Mouse (Mus musculus) midbrain, embryonic 14.5 days (tissue): Measurements from ENCODE around the gene Prkci. TPM values are rescaled to one million over a fixed set of nuclear protein-coding genes. Genes with fewer than 3 reads are reported as not detected.

ENCODE experiments used
- ATAC-seq: fragments of 200-750 bp; cut with Nextera tagmentation; 2 replicates; pipeline ENCODE4 v1.8.0; 2017; ENCODE audit warnings: moderate number of reproducible peaks, moderate library complexity; ENCODE audit not compliant: low FRiP score, low TSS enrichment
- DNase-seq: peaks from one replicate; pipeline ENCODE4 v3.0.0-alpha.2; 2015
- H3K27ac ChIP-seq: fragments of 300-500 bp; sonication (generic); replicated peaks from 2 replicates; pipeline ENCODE4 v1.5.1; 2014; ENCODE audit warnings: mild to moderate bottlenecking, low read depth, low read length, moderate library complexity
- H3K27me3 ChIP-seq: fragments of 300-500 bp; sonication (generic); 2 replicates; pipeline ENCODE4 v1.6.1; 2014; ENCODE audit warnings: low read length, control low read depth, mixed read lengths; ENCODE audit not compliant: control insufficient read depth, insufficient read depth
- H3K36me3 ChIP-seq: fragments of 300-500 bp; sonication (generic); 2 replicates; pipeline ENCODE4 v1.6.1; 2014; ENCODE audit warnings: low read length, control low read depth; ENCODE audit not compliant: control insufficient read depth, insufficient read depth
- H3K4me1 ChIP-seq: fragments of 300-500 bp; sonication (generic); 2 replicates; pipeline ENCODE4 v1.6.1; 2014; ENCODE audit warnings: mild to moderate bottlenecking, antibody characterized with exemption, low read length, control low read depth; ENCODE audit not compliant: control insufficient read depth, insufficient read depth
- H3K4me2 ChIP-seq: fragments of 300-500 bp; sonication (generic); 2 replicates; pipeline ENCODE4 v1.6.1; 2014; ENCODE audit warnings: mild to moderate bottlenecking, low read length, moderate library complexity
- H3K4me3 ChIP-seq: fragments of 300-500 bp; sonication (generic); replicated peaks from 2 replicates; pipeline ENCODE4 v1.5.1; 2014; ENCODE audit warnings: low read depth, low read length
- H3K9ac ChIP-seq: fragments of 300-500 bp; sonication (generic); replicated peaks from 2 replicates; pipeline ENCODE4 v1.6.1; 2014; ENCODE audit warnings: mild to moderate bottlenecking, low read length, moderate library complexity
- H3K9me3 ChIP-seq: fragments of 300-500 bp; sonication (generic); 2 replicates; pipeline ENCODE4 v1.6.1; 2016; ENCODE audit warnings: low read length, control low read depth, mixed read lengths; ENCODE audit not compliant: control insufficient read depth
- WGBS: fragments of 180-500 bp; shearing (Covaris S2); extraction: QIAGEN DNeasy Blood & Tissue Kit; methylation state at CpG from one replicate; pipeline ENCODE4 v1.1.7; 2014; 5-methylcytosine and 5-hydroxymethylcytosine counted together
- polyA plus RNA-seq: library from polyadenylated mRNA; unstranded; fragments of >200 nt; fragmentation: Nextera tagmentation; extraction: Ambion mirVana; gene quantifications from 2 replicates; pipeline ENCODE4 v1.2.1, GENCODE M21; 2014

Prkci gene
- polyA plus RNA-seq, 1 experiment from 2014 or later, result 34.4 TPM

DNA sequence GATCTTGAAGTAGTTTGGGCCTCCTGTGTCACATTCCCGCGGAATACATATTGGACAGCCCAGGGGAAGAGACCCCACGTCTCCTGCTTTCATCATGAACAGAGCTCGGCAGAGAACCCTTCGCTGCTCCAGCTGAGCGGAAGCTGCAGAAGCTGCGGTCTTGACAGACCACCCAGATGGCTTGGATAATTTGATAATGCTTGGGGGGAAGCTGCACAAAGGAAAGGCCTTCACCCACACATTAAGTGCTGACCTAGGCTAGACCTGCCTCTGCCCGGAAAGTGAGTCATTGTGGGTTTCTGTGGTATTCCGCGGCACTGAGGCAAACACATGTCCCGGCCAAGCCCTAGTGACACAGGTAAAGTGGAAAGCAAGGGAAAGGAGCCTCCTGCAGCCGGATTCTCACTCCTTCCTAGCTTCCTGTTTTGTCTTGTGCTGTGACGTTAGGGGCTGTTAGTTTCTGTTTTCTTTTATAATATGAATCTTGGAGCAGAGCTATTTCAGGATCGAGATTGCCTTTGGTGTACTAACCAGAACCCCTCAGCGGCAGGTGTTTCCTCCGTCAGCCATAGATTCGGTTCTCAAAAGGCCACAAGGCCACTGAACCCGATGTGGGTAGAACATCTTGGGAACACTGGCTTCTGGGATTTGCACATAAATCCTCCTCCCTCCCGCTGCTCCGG is 65.7 kb downstream of the Prkci start:
- no peak for DNase-seq
- no peaks in the 10 kb centered on the region for H3K4me1 ChIP-seq
- no peak overlapping the region for H3K9ac ChIP-seq
- no peak overlapping the region for H3K27ac ChIP-seq
- H3K4me2 ChIP-seq, result no peak overlapping the region
- no peak overlapping the region for H3K4me3 ChIP-seq
- no peaks in the 10 kb centered on the region for H3K9me3 ChIP-seq
- no peak for ATAC-seq
- H3K36me3 ChIP-seq, result no peaks in the 10 kb centered on the region
- no peaks in the 10 kb centered on the region for H3K27me3 ChIP-seq
- 79% methylated on average over 20 of the region's 20 CpGs for WGBS

DNA sequence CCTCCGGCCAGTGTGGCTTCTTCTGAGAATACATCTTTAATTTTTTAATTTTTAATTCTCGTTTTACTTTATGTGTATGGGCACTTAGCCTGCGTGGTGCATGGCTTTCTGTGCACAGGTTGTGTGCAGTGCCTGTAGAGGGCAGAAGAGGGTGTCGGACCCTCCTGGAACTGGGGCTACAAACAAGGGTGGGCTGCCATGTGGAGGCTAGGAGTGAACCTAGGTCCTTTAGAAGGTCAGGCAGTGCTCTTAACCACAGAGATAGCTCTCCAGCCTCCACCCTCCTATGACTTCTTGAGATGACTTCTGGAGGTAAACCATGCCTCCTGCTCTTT is 66.2 kb downstream of the Prkci start:
- no peak for ATAC-seq
- Histone ChIP-seq H3K4me1 (no peaks in the 10 kb centered on the region), H3K9ac (no peak overlapping the region), H3K4me3 (no peak overlapping the region), H3K27ac (no peak overlapping the region), H3K4me2 (no peak overlapping the region), H3K27me3 (no peaks in the 10 kb centered on the region), H3K9me3 (no peaks in the 10 kb centered on the region), H3K36me3 (no peaks in the 10 kb centered on the region)
- WGBS, result 79% methylated on average over 4 of the region's 4 CpGs
- DNase-seq, result no peak

- Histone ChIP-seq H3K9me3 (no peaks in the 10 kb centered on the region), H3K4me1 (no peaks in the 10 kb centered on the region), H3K36me3 (no peaks in the 10 kb centered on the region), H3K4me2 (no peak overlapping the region), H3K9ac (no peak overlapping the region), H3K4me3 (no peak overlapping the region), H3K27me3 (no peaks in the 10 kb centered on the region), H3K27ac (no peak overlapping the region)
- DNase-seq, result no peak
- WGBS, result 94% methylated on average over 7 of the region's 7 CpGs
- ATAC-seq, result no peak
These were observed 66.8 kb downstream of the Prkci start for GRCm38 (mm10) chr3:31062325-31062724.

GRCm38 (mm10) chr3:31068482-31068881 is 72.9 kb downstream of the Prkci start:
- Histone ChIP-seq H3K27ac (no peak overlapping the region), H3K36me3 (no peaks in the 10 kb centered on the region), H3K4me2 (no peak overlapping the region), H3K9ac (no peak overlapping the region), H3K4me3 (no peak overlapping the region), H3K27me3 (no peaks in the 10 kb centered on the region), H3K9me3 (no peaks in the 10 kb centered on the region), H3K4me1 (no peaks in the 10 kb centered on the region)
- 77% methylated on average over 7 of the region's 7 CpGs for WGBS
- ATAC-seq, result no peak
- DNase-seq, result no peak

GRCm38 (mm10) chr3:31071804-31072203 is 76.3 kb downstream of the Prkci start:
- Histone ChIP-seq H3K9ac (no peak overlapping the region), H3K4me1 (no peaks in the 10 kb centered on the region), H3K4me3 (no peak overlapping the region), H3K4me2 (no peak overlapping the region), H3K9me3 (no peaks in the 10 kb centered on the region), H3K36me3 (no peaks in the 10 kb centered on the region), H3K27ac (no peak overlapping the region), H3K27me3 (no peaks in the 10 kb centered on the region)
- no peak for DNase-seq
- ATAC-seq, result no peak
- WGBS, result 96% methylated on average over 14 of the region's 14 CpGs

DNA sequence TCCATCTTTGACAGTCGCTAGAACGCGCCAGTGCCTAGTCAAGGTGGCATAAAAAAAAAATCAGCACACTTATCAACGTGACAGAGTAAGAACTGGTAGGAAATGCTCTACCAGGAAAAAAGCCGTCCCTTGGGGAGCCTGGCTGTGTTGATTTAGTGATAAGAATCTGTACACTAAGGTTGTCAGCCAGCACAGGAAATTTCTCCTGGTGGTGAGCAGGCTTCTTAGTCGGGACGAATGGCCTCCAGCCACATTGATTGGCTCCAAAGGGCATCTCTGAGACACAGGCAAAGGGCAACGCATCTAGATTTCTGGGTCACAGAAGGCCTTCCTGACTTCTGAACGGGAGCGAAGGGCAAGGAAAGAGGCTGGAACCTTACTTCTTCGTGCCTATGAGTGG is 80.3 kb downstream of the Prkci start:
- no peak overlapping the region for H3K4me3 ChIP-seq
- DNase-seq, result no peak
- H3K9ac ChIP-seq, result no peak overlapping the region
- no peaks in the 10 kb centered on the region for H3K4me1 ChIP-seq
- 87% methylated on average over 11 of the region's 11 CpGs for WGBS
- no peak overlapping the region for H3K4me2 ChIP-seq
- H3K27me3 ChIP-seq, result no peaks in the 10 kb centered on the region
- no peak overlapping the region for H3K27ac ChIP-seq
- H3K9me3 ChIP-seq, result no peaks in the 10 kb centered on the region
- H3K36me3 ChIP-seq, result no peaks in the 10 kb centered on the region
- no peak for ATAC-seq

DNA sequence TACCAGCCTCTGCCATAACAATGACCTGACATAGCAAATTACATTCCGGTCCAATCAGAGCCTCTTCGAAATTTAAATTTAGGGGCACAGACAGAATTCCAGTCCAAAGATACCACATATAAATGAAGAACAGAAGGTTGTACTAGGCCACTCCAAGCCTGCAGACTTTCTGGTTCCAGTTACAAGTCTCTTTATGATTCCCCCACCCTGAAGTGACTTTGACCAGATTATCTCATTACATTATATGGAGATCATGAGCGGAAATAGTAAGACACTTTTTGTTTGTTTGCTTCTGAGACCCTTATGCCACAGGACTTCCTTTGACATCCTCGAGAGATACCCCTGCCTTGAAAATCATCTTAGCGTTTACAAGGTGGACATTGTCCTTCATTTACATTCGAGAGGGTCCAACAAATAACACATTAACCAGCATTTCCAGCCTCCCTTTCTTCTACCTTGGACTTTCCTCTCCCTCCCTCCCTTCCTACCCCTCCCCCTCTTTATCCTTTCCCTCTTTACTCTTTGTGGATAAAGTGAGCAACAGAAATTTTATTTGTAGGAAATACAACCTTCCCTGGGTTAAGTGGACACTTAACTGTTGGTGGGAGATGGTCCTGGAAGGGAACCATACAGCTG is 81.6 kb downstream of the Prkci start:
- H3K9ac ChIP-seq, result no peak overlapping the region
- H3K9me3 ChIP-seq, result no peaks in the 10 kb centered on the region
- ATAC-seq, result no peak
- 90% methylated on average over 6 of the region's 6 CpGs for WGBS
- DNase-seq, result no peak
- no peak overlapping the region for H3K27ac ChIP-seq
- H3K4me3 ChIP-seq, result no peak overlapping the region
- no peaks in the 10 kb centered on the region for H3K27me3 ChIP-seq
- H3K36me3 ChIP-seq, result no peaks in the 10 kb centered on the region
- no peak overlapping the region for H3K4me2 ChIP-seq
- no peaks in the 10 kb centered on the region for H3K4me1 ChIP-seq

GRCm38 (mm10) chr3:31079450-31079849 is 83.9 kb downstream of the Prkci start:
- Histone ChIP-seq H3K4me3 (no peak overlapping the region), H3K36me3 (no peaks in the 10 kb centered on the region), H3K4me1 (no peaks in the 10 kb centered on the region), H3K9ac (no peak overlapping the region), H3K27me3 (no peaks in the 10 kb centered on the region), H3K27ac (no peak overlapping the region), H3K4me2 (no peak overlapping the region), H3K9me3 (no peaks in the 10 kb centered on the region)
- ATAC-seq (no peak), DNase-seq (no peak)
- 87% methylated on average over 10 of the region's 10 CpGs for WGBS

DNA sequence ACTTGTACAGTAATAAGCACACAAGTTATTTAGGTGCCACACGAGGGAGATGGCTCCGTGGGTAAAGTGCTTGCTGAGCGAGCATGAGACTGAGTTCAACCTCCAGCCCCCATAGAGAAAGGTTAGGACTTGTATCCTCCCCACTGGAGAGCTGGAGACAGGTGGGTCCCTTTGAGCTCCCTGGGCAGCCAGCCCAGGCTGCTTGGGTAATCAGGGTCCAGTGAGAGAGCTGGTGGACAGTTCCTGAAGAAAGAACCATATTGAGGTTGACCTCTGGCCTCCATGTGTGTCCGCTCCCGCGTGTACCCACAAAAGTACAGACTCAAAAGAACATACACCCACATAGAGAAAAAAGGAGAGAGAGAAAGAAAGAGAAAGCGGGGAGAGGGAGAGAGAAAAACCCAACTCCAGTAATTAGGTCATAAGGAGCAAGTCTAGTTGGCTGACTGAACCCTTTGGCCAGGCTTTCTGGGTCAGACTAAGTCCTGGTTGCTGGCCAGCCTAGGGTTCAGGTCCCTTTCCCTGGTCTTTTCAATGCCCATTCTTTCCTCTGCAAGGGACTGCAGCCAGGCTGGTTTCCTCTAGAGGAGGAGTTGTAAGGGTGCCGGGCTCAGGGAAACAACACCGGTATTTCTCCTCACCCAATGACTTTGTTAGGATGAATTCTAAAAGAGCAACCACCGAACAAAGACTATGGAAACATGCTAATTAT is 85.4 kb downstream of the Prkci start:
- no peak for ATAC-seq
- H3K4me1 ChIP-seq, result no peaks in the 10 kb centered on the region
- no peaks in the 10 kb centered on the region for H3K9me3 ChIP-seq
- 88% methylated on average over 10 of the region's 10 CpGs for WGBS
- no peaks in the 10 kb centered on the region for H3K27me3 ChIP-seq
- no peak overlapping the region for H3K27ac ChIP-seq
- H3K4me3 ChIP-seq, result no peak overlapping the region
- H3K36me3 ChIP-seq, result no peaks in the 10 kb centered on the region
- no peak overlapping the region for H3K4me2 ChIP-seq
- DNase-seq, result no peak
- no peak overlapping the region for H3K9ac ChIP-seq
